Mouse (Mus musculus) kidney, embryonic 16.5 days (tissue): ENCODE measurements around the gene Aox4. TPM values are rescaled to one million over a fixed set of nuclear protein-coding genes. Genes with fewer than 3 reads are reported as not detected.

Source experiments
- ATAC-seq: fragments of 200-750 bp; cut with Nextera tagmentation; 2 replicates; pipeline ENCODE4 v1.8.0; 2017; ENCODE audit warnings: moderate TSS enrichment; ENCODE audit not compliant: low FRiP score, low TSS enrichment
- H3K27ac ChIP-seq: fragments of 300-500 bp; sonication (generic); 2 replicates; pipeline ENCODE4 v1.5.1; 2014; ENCODE audit warnings: low read length
- H3K27me3 ChIP-seq: fragments of 300-500 bp; sonication (generic); 2 replicates; pipeline ENCODE4 v1.6.1; 2014; ENCODE audit warnings: low read length, control low read depth, mixed read lengths; ENCODE audit not compliant: insufficient read depth
- H3K36me3 ChIP-seq: fragments of 300-500 bp; sonication (generic); 2 replicates; pipeline ENCODE4 v1.6.1; 2014; ENCODE audit warnings: low read length, control low read depth, mixed read lengths; ENCODE audit not compliant: insufficient read depth
- H3K4me1 ChIP-seq: fragments of 300-500 bp; sonication (generic); 2 replicates; pipeline ENCODE4 v1.6.1; 2014; ENCODE audit warnings: low read length, control low read depth, mixed read lengths; ENCODE audit not compliant: insufficient read depth
- H3K4me2 ChIP-seq: fragments of 300-500 bp; sonication (generic); replicated peaks from 2 replicates; pipeline ENCODE4 v1.6.1; 2014; ENCODE audit warnings: low read depth, low read length
- H3K4me3 ChIP-seq: fragments of 300-500 bp; sonication (generic); 2 replicates; pipeline ENCODE4 v1.5.1; 2014; ENCODE audit warnings: mild to moderate bottlenecking, low read length
- H3K9ac ChIP-seq: fragments of 300-500 bp; sonication (generic); replicated peaks from 2 replicates; pipeline ENCODE4 v1.6.1; 2014; ENCODE audit warnings: low read length
- H3K9me3 ChIP-seq: fragments of 300-500 bp; sonication (generic); 2 replicates; pipeline ENCODE4 v1.6.1; 2016; ENCODE audit warnings: low read length, control low read depth
- WGBS: fragments of 180-500 bp; shearing (Covaris S2); extraction: QIAGEN DNeasy Blood & Tissue Kit; methylation state at CpG from one replicate; pipeline ENCODE4 v1.1.7; 2014; 5-methylcytosine and 5-hydroxymethylcytosine counted together
- polyA plus RNA-seq: library from polyadenylated mRNA; unstranded; fragments of >200 nt; fragmentation: Nextera tagmentation; extraction: Ambion mirVana; gene quantifications from 2 replicates; pipeline ENCODE4 v1.2.1, GENCODE M21; 2015

Gene Aox4
- polyA plus RNA-seq, 1 experiment from 2014 or later = 0.02 TPM

DNA sequence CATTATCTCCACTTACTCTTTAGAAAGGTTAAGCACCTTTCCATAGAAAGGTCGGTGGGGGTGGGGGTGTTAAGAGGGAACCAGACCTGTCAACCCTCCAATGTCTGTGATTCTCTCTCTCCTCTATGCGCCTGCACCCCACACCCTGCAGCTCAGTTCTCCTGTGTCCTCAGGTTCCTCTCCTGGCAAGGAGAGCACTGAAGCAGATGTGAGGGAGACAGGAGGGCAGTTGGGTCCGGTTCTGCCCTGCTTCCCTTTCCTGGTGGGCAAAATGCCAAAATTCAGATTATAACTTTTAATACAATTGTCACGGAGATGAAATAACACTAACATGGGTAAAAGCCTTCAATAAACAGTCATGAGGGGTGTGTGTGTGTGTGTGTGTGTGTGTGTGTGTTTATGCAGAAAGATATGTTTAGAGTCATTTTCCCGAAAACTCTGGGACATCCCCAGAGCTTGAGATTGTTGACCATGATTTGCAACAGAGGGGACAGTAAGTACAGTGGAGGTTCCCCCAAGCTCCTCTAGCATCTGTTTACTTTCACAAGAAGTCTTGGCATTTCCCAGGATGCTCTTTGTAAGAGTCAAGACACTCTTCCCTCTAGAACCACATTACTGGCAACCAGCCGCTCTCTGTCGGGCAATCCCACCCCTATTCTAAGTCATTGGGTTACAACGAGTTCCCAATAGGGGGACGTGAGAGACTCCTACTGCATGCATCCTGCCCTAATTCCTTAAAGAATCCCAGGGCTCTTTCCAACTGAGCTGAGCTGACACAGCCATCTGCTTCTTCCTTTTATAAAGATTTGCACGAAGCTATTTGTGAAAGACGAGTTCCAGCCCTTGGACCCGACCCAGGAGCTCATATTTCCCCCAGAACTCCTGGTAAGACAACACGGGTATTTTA lies 81.5 kb downstream of the Aox4 start:
- no peaks in the 10 kb centered on the region for H3K27me3 ChIP-seq
- H3K4me1 ChIP-seq = peaks cover 9% of the 10 kb centered on the region; the same call in 1 of the 2 replicates
- no peak overlapping the region for H3K9ac ChIP-seq
- H3K9me3 ChIP-seq = no peaks in the 10 kb centered on the region
- H3K4me2 ChIP-seq = no peak overlapping the region
- no peaks in the 10 kb centered on the region for H3K36me3 ChIP-seq
- peak overlapping the region; percentile 17; the same call in 1 of the 2 replicates for H3K27ac ChIP-seq
- peak; percentile 40; the same call in 1 of the 2 replicates for ATAC-seq
- 35% methylated on average over 13 of the region's 13 CpGs for WGBS
- no peak overlapping the region for H3K4me3 ChIP-seq

DNA sequence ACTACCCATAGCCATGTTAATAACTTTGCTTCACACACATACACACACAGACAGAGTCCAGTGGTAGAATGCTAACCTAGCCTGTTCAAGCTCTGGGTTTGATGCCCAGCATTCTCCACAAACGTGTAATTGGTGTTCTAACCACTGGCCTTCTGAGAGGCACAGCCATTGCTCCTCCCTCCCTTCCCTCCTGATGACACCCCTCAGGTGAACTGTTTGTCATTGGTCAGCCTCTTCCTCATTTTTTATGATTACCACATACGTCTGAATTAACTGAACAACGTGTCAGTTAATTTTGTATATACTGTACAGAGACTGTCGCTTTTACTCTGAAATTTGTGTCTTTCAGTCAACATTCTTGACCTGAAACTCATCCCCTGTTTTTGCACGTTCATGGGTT lies 84.5 kb downstream of the Aox4 start:
- Histone ChIP-seq H3K4me1 (peaks cover 9% of the 10 kb centered on the region; the same call in 1 of the 2 replicates), H3K9me3 (no peaks in the 10 kb centered on the region), H3K4me3 (no peak overlapping the region), H3K27ac (no peak overlapping the region), H3K27me3 (no peaks in the 10 kb centered on the region), H3K36me3 (no peaks in the 10 kb centered on the region), H3K4me2 (no peak overlapping the region), H3K9ac (no peak overlapping the region)
- no peak for ATAC-seq
- WGBS = 84% methylated on average over 5 of the region's 5 CpGs

DNA sequence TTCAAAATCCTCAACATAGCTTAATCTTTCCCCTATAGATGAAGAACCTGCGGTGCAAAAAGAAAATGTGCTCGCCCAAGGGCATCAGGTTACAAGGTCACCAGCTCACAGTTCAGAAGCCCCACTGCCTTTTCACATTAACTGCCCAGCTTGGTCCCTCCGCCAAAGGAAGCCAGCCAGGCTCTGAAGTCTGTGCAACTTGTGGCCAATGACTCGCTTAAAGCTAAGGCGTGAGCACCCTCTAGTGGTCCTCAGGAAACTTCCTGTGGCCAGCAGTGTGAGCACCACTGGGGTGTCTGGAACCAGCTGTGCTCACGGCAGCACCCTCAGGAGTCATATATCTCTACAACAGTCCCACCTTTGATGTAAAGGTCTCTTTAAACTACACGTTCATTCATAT lies 86.1 kb downstream of the Aox4 start:
- peak; percentile 76; the same call in 1 of the 2 replicates for ATAC-seq
- Histone ChIP-seq H3K4me2 (no peak overlapping the region), H3K9me3 (no peaks in the 10 kb centered on the region), H3K27ac (no peak overlapping the region), H3K4me3 (no peak overlapping the region), H3K36me3 (no peaks in the 10 kb centered on the region), H3K27me3 (no peaks in the 10 kb centered on the region), H3K9ac (no peak overlapping the region), H3K4me1 (peaks cover 9% of the 10 kb centered on the region; the same call in 1 of the 2 replicates)
- 3% methylated on average over 7 of the region's 7 CpGs for WGBS

DNA sequence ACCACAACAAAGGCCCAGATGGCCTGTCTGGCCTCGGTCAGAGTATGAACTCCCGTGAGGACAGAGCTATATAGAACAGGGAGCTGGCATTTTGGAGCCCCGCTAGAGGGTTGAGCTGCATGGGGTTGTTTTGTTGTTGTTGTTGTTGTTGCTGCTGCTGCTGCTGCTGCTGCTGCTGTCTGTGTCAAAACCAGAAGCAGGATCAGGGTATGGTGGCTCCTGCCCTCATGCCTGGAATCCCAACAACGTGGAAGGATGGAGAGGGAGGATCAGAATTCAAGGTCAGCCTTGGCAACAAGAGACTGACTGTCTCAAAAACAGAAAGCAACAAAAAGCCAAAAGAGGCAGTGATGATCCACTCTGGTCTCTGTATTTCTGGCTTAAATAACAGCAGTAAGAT lies 86.6 kb downstream of the Aox4 start:
- no peak for ATAC-seq
- H3K4me3 ChIP-seq = no peak overlapping the region
- peaks cover 6% of the 10 kb centered on the region; the same call in 1 of the 2 replicates for H3K4me1 ChIP-seq
- no peak overlapping the region for H3K4me2 ChIP-seq
- H3K36me3 ChIP-seq = no peaks in the 10 kb centered on the region
- 47% methylated on average over 4 of the region's 4 CpGs for WGBS
- no peaks in the 10 kb centered on the region for H3K27me3 ChIP-seq
- no peak overlapping the region for H3K9ac ChIP-seq
- no peak overlapping the region for H3K27ac ChIP-seq
- H3K9me3 ChIP-seq = no peaks in the 10 kb centered on the region

DNA sequence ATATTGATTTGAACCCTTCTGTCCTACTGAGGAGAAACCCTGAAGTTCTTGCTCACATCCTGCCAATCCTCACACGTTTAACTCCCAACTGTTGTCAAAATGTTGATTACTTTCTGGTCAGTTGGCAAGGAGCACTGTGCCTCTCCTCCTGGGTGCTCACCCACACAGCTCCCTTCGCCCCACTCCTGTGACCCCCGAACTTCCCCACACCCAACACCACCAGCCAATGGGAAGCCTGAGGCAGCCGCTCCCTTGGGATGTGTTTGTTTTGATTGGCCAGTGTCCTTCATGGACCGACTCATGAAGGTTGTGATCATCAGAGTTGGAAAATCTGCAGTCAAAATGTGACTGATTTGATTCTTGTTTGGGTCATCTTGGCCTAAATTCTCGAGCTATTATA lies 88.2 kb downstream of the Aox4 start:
- Histone ChIP-seq H3K4me3 (no peak overlapping the region), H3K4me2 (no peak overlapping the region), H3K27ac (no peak overlapping the region), H3K4me1 (no peaks in the 10 kb centered on the region), H3K27me3 (no peaks in the 10 kb centered on the region), H3K36me3 (no peaks in the 10 kb centered on the region), H3K9me3 (no peaks in the 10 kb centered on the region), H3K9ac (no peak overlapping the region; the same call in 1 of the 2 replicates)
- ATAC-seq = no peak
- 63% methylated on average over 6 of the region's 6 CpGs for WGBS

DNA sequence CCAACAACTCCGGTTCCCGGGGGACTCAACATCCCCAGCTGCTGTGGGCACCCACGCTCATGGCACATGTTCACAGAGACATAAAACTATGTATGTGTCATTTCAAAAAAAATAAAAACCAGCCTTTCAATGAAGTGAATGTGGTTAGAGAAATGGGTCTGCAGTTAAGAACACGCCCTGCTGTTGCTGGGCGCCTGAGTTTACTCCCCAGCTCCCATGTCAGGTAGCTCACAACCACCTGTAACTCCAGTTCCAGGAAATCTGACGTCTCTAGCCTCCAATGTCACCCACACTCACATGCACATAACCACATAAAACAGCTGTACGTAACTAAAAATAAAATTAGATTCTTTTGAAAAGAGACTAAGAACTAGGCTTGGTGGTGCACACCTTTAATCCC lies 90.9 kb downstream of the Aox4 start:
- H3K36me3 ChIP-seq = no peaks in the 10 kb centered on the region
- no peak overlapping the region for H3K4me3 ChIP-seq
- no peaks in the 10 kb centered on the region for H3K9me3 ChIP-seq
- H3K27ac ChIP-seq = no peak overlapping the region
- WGBS = 91% methylated on average over 7 of the region's 7 CpGs
- peaks cover 3% of the 10 kb centered on the region; the same call in 1 of the 2 replicates for H3K4me1 ChIP-seq
- no peak overlapping the region for H3K9ac ChIP-seq
- H3K27me3 ChIP-seq = no peaks in the 10 kb centered on the region
- H3K4me2 ChIP-seq = no peak overlapping the region
- no peak for ATAC-seq

DNA sequence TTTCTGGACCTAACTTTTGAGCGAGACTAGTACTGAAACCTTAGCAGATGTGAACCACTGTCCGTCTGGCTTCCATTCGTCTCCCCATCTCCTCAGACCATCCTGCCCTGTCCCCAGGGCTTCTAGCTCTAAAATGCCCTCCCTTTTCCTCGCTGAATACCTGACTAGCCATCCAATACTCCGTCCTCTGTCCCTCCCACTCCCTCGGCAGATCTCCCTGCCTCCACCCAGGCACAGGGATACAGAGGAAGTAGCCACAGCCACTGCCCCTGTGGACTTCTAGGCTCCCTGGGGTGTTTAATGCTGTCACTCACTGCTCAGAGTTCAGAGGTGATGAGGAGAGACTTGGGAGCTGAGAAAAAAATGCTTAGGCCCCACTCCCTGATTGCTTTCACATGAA lies 91.8 kb downstream of the Aox4 start:
- no peak overlapping the region for H3K4me2 ChIP-seq
- no peak for ATAC-seq
- H3K27ac ChIP-seq = no peak overlapping the region
- H3K4me1 ChIP-seq = peaks cover 6% of the 10 kb centered on the region
- no peaks in the 10 kb centered on the region for H3K27me3 ChIP-seq
- H3K9me3 ChIP-seq = no peaks in the 10 kb centered on the region
- H3K9ac ChIP-seq = no peak overlapping the region
- no peaks in the 10 kb centered on the region for H3K36me3 ChIP-seq
- no peak overlapping the region for H3K4me3 ChIP-seq
- WGBS = 58% methylated on average over 6 of the region's 6 CpGs

DNA sequence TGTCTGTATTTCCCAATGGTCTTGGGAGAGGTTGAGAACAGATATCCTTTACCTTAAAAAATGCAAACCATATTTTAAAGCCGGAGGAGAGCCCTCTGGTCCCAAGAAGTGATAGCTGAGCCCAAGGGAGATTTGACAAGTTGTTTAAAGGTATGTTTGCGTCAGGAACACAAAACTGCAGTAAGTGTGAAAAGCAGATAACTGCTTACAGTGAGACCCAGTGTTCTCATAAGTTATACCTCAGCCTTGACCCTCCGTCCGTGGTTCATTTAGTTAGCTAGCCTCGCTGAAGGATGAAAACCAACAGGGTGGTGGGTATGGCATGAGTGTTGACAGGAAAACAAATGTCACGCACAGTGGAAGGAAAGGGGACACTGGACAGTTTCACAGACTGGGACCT lies 92.8 kb downstream of the Aox4 start:
- Histone ChIP-seq H3K27ac (no peak overlapping the region), H3K36me3 (no peaks in the 10 kb centered on the region), H3K9me3 (no peaks in the 10 kb centered on the region), H3K27me3 (no peaks in the 10 kb centered on the region), H3K4me1 (peaks cover 6% of the 10 kb centered on the region), H3K9ac (no peak overlapping the region), H3K4me2 (no peak overlapping the region), H3K4me3 (no peak overlapping the region)
- ATAC-seq = no peak
- 81% methylated on average over 6 of the region's 6 CpGs for WGBS

DNA sequence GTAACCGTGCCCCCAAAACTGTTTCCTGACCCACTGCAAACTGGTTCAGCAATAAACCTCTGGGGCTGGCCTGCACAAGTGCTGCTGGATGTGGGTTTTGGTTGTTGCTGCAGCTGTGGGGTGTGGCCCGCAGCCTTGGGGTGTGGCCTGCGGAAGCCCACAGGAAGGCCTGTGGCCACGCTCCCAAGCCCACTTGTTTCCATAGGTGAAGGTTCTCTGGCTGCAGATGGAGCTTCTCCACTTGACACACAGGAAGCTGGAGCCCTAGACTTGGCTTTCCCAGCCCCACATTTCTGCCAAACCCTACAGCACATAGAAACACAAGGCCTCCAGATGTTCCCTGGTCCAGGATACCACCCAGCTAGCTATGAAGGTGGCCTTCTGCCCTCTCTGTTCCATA lies 93.5 kb downstream of the Aox4 start:
- no peak overlapping the region for H3K27ac ChIP-seq
- H3K9ac ChIP-seq = no peak overlapping the region
- no peaks in the 10 kb centered on the region for H3K27me3 ChIP-seq
- H3K36me3 ChIP-seq = no peaks in the 10 kb centered on the region
- no peak overlapping the region for H3K4me2 ChIP-seq
- ATAC-seq = peak; percentile 78
- WGBS = 65% methylated on average over 4 of the region's 4 CpGs
- peaks cover 6% of the 10 kb centered on the region for H3K4me1 ChIP-seq
- no peak overlapping the region for H3K4me3 ChIP-seq
- H3K9me3 ChIP-seq = no peaks in the 10 kb centered on the region

DNA sequence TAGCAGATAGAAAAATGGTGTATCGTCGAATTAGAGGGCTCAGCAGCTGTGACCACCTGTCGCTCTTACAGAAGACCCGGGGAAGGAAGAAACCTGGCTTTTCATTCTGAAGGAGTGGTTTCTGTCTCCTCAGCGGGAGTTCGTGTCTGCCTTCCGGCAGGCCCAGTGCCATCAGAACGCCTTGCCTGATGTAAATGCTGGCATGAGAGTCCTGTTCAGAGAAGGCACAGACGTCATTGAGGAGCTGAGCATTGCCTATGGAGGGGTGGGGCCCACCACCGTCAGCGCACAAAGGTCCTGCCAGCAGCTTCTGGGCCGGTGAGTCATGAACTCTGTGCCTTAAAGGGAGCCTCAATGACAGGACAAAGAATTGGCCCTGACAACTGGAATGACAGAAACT lies 94.1 kb downstream of the Aox4 start:
- ATAC-seq = no peak

More for the DNA sequence above, 94.1 kb downstream of the Aox4 start:
- Histone ChIP-seq H3K27me3 (no peaks in the 10 kb centered on the region), H3K4me1 (peaks cover 6% of the 10 kb centered on the region), H3K36me3 (no peaks in the 10 kb centered on the region), H3K4me3 (no peak overlapping the region), H3K9me3 (no peaks in the 10 kb centered on the region), H3K27ac (no peak overlapping the region), H3K9ac (no peak overlapping the region), H3K4me2 (no peak overlapping the region)
- WGBS = 58% methylated on average over 12 of the region's 12 CpGs
